Mouse (Mus musculus) mesoderm, embryonic 11.5 days (tissue): ENCODE data around the gene Nfu1.
A peak's percentile ranks its signal among the peaks of the same experiment; 100 is the strongest.

Experiments
- DNase-seq: peaks from one replicate; pipeline ENCODE4 v3.0.0-alpha.2; 2012; ENCODE audit warnings: low read depth, low spot score

Nfu1 gene

GRCm38 (mm10) chr6:87072759-87073158, 63.7 kb downstream of the Nfu1 start:
- no peak for DNase-seq

- DNase-seq, result peak; percentile 11
Observed at GRCm38 (mm10) chr6:87075092-87075685, 66.2 kb downstream of the Nfu1 start.
